Mouse (Mus musculus) liver, embryonic 14 days (tissue): Measurements from ENCODE around the gene Olfr736. TPM values are rescaled to one million over a fixed set of nuclear protein-coding genes. Genes with fewer than 3 reads are reported as not detected.

Experiments
- polyA plus RNA-seq: library from polyadenylated mRNA; depleted of rRNA; stranded (reverse); fragments of >200 nt; gene quantifications from 2 replicates; pipeline ENCODE4 v1.2.3, GENCODE M21; 2012; rRNA removed

Gene Olfr736
- not detected in 2 replicates for polyA plus RNA-seq

DNA sequence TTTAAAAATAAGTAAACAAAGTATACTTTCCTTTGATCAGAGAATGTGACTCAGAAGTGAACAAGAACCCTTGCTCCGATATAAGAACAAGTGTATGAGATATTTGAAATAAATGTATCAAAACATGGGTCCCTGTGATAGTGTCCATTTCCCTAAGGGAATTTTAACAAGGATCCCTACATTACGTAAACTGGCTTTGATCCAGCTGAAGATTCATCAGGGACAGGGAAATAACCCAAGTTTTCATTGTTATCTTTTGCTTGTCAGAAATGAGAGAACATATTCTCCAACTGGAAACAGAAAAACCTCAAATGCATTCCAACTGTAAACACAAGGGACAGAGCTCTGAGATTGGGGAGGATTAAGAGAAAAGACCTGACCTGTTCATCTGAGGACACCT, at the start of gene Olfr736:
TSS of gene Olfr736 (plus strand) at position 301 of the 400 bp plus-strand sequence.

DNA sequence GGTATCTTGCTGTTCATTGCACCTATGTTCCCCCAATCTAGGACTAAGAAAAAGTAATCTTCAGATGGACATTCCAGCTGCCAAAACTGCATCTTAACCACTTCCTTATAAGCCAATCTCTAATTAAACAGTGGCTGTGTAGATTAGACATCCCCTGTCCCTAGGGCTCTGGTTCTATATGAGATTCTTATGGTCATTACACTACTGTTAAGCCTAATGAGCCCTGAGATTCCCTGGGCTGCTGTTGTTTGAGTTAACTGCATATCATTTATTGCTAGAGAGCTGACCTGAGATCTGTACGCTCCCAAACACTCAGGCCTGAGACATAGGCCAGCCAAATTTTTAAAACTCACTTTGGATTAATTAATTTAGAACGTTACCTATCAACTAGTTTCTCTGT, 32.2 kb upstream of the Olfr736 start, which contains the start of gene Olfr735:
TSS of gene Olfr735 (minus strand) at position 77 of the 400 bp plus-strand sequence.

DNA sequence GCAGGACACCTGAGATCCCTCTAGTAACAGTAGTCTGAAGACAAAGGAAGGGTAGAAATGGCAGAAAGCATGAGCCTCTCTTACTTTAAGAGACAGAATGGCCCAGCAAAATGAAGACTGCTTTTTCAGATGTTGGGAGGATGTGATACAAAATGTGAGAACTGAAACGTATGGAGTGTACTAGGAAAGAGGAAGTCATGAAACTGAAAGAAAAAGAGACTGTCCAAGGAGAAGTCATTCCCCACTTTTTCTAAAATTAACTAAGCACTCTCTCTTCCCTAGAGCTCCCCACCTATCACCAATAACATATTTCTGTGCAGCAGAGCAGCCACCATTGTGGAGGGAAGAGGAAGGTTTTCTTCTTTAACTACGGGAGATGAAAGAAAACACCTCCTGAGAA, 23.4 kb upstream of the Olfr736 start, which contains the start of gene Tlr11:
TSS of gene Tlr11 (plus strand) at position 322 of the 400 bp plus-strand sequence.

DNA sequence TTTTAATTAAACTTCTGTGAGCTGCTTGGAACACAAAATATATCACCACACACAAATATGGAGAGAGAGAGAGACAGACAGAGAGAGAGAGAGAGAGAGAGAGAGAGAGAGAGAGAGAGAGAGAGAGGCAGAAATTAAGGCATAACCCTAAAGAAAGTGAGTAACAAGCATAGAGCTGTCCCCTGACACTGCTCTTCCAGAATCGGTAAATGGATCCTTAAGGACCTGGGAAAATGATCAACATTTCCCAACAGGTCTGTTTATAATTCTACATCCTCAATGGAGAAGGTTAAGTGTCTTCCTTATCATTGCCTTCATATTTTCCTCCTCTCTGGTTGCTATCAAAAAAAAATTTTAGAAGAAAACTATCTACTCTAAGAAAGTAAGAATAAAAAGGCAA, 26.3 kb downstream of the Olfr736 start, which contains the start of gene Olfr738:
TSS of gene Olfr738 (plus strand) at position 301 of the 400 bp plus-strand sequence.

DNA sequence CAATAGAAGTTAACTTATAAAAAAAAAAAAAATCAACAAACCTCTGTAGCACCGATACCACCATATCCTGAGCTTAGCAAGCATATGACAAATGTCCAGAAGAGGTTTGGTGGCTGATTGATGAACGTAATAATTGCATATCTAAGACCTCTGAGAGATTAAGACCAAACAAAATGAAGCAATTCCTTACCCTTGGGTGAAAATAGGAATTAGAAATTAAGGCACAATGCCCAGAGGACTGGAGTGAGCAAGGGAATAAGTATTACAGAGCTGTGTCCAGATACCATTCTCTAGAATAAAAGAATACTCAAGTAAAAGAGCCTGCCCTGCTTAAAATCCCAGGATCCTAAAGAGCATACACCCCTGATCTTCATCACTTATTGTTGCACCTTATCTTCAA, 37.4 kb downstream of the Olfr736 start, which contains the start of gene Olfr739:
TSS of gene Olfr739 (plus strand) at position 301 of the 400 bp plus-strand sequence.

Other genes with a start within 250 kb of the Olfr736 start
- not detected in 2 replicates for gene Olfr728, start 238.5 kb upstream of the Olfr736 start, polyA plus RNA-seq
- not detected in 2 replicates for gene Olfr729, start 228.3 kb upstream of the Olfr736 start, polyA plus RNA-seq
- not detected in 2 replicates for gene Olfr730, start 193.0 kb upstream of the Olfr736 start, polyA plus RNA-seq
- gene Olfr731, start 139.3 kb upstream of the Olfr736 start, polyA plus RNA-seq, result not detected in 2 replicates
- not detected in 2 replicates for gene Olfr732, start 97.0 kb upstream of the Olfr736 start, polyA plus RNA-seq
- gene Olfr733, start 79.6 kb upstream of the Olfr736 start, polyA plus RNA-seq, result not detected in 2 replicates
- not detected in 2 replicates for gene Olfr734, start 54.4 kb upstream of the Olfr736 start, polyA plus RNA-seq
- not detected in 2 replicates for gene Olfr735, start 32.3 kb upstream of the Olfr736 start, polyA plus RNA-seq
- gene Tlr11, start 23.2 kb upstream of the Olfr736 start, polyA plus RNA-seq, result 0.05 and 0.07 TPM in 2 replicates
- gene Olfr738, start 26.4 kb downstream of the Olfr736 start, polyA plus RNA-seq, result not detected in 2 replicates
- not detected in 2 replicates for gene Olfr739, start 37.5 kb downstream of the Olfr736 start, polyA plus RNA-seq
- not detected in 2 replicates for gene Olfr740, start 64.4 kb downstream of the Olfr736 start, polyA plus RNA-seq
- gene Olfr741, start 91.6 kb downstream of the Olfr736 start, polyA plus RNA-seq, result not detected in 2 replicates
- not detected in 2 replicates for gene Olfr742, start 122.4 kb downstream of the Olfr736 start, polyA plus RNA-seq
- not detected in 2 replicates for gene Olfr743, start 140.7 kb downstream of the Olfr736 start, polyA plus RNA-seq
- gene Olfr744, start 233.7 kb downstream of the Olfr736 start, polyA plus RNA-seq, result not detected in 2 replicates